Mouse (Mus musculus) lung, adult 2 months (tissue): ENCODE measurements around the gene Trp73.

Experiments used
- CTCF ChIP-seq: fragments of 200-500 bp; IDR thresholded peaks from 2 replicates; pipeline ENCODE4 v1.5.1; 2011; ENCODE audit warnings: mild to moderate bottlenecking, low read length, control low read depth; ENCODE audit not compliant: insufficient read depth
- POLR2A ChIP-seq: fragments of 200-500 bp; IDR thresholded peaks from 2 replicates; pipeline ENCODE4 v1.6.1; 2011; ENCODE audit warnings: low read depth, mild to moderate bottlenecking, control low read depth, low read length, borderline replicate concordance; ENCODE audit errors: extremely low read depth

GRCm38 (mm10) chr4:154171931-154172604 is 32.1 kb upstream of the Trp73 start:
- TF ChIP-seq CTCF (no peak), POLR2A (no peak)
